Mouse (Mus musculus): ENCODE measurements around the gene Psmb1. TPM values are rescaled to one million over a fixed set of nuclear protein-coding genes. Genes with fewer than 3 reads are reported as not detected.
A peak's percentile ranks its signal among the peaks of the same experiment; 100 is the strongest.

The Psmb1 gene
- polyA plus RNA-seq, 1 experiment from 2014 or later = 297 TPM

- Histone ChIP-seq H3K9me3 (replicated peaks) (no peaks in the 10 kb centered on the region), H3K27ac (replicated peaks) (no peak overlapping the region), H3K36me3 (peaks cover 100% of the 10 kb centered on the region), H3K4me1 (no peaks in the 10 kb centered on the region), H3K4me3 (no peak overlapping the region), H3K27me3 (ENCODE audit: low read depth, poor library complexity, severe bottlenecking) (no peaks in the 10 kb centered on the region)
- 91% methylated on average over 1 of the region's 1 CpGs for WGBS
- DNase-seq (ENCODE audit: low spot score) = no peak
Measured at GRCm38 (mm10) chr17:15518766-15519165, 19.2 kb upstream of the Psmb1 start.

GRCm38 (mm10) chr17:15518186-15518585, 18.6 kb upstream of the Psmb1 start:
- Histone ChIP-seq H3K27me3 (ENCODE audit: low read depth, poor library complexity, severe bottlenecking) (no peaks in the 10 kb centered on the region), H3K27ac (replicated peaks) (no peak overlapping the region), H3K9me3 (replicated peaks) (no peaks in the 10 kb centered on the region), H3K4me3 (no peak overlapping the region), H3K4me1 (no peaks in the 10 kb centered on the region), H3K36me3 (peaks cover 100% of the 10 kb centered on the region)
- no peak for DNase-seq (ENCODE audit: low spot score)
- WGBS = 93% methylated on average over 5 of the region's 5 CpGs

GRCm38 (mm10) chr17:15517776-15518175, 18.2 kb upstream of the Psmb1 start:
- Histone ChIP-seq H3K4me3 (no peak overlapping the region), H3K9me3 (replicated peaks) (no peaks in the 10 kb centered on the region; the same call in 1 of the 2 replicates), H3K36me3 (peaks cover 100% of the 10 kb centered on the region), H3K27ac (replicated peaks) (no peak overlapping the region), H3K4me1 (no peaks in the 10 kb centered on the region), H3K27me3 (ENCODE audit: low read depth, poor library complexity, severe bottlenecking) (no peaks in the 10 kb centered on the region)
- 83% methylated on average over 5 of the region's 5 CpGs for WGBS
- DNase-seq (ENCODE audit: low spot score) = no peak

GRCm38 (mm10) chr17:15510694-15511093, 11.1 kb upstream of the Psmb1 start:
- no peak for DNase-seq (ENCODE audit: low spot score)
- 81% methylated on average over 2 of the region's 2 CpGs for whole genome bisulfite sequencing
- Histone ChIP-seq H3K36me3 (peaks cover 100% of the 10 kb centered on the region), H3K9me3 (replicated peaks) (no peaks in the 10 kb centered on the region; the same call in 1 of the 2 replicates), H3K27me3 (ENCODE audit: low read depth, poor library complexity, severe bottlenecking) (no peaks in the 10 kb centered on the region), H3K4me3 (no peak overlapping the region), H3K27ac (replicated peaks) (no peak overlapping the region), H3K4me1 (no peaks in the 10 kb centered on the region)

GRCm38 (mm10) chr17:15498753-15499113, 818 bp downstream of the Psmb1 start:
- H3K36me3 ChIP-seq = peaks cover 37% of the 10 kb centered on the region
- peak overlapping the region; percentile 89 for H3K4me3 ChIP-seq
- no peak for DNase-seq (ENCODE audit: low spot score)
- peak overlapping the region; percentile 94; the same call in 1 of the 2 replicates for H3K27ac ChIP-seq (replicated peaks)
- peaks cover 39% of the 10 kb centered on the region for H3K4me1 ChIP-seq
- no peaks in the 10 kb centered on the region for H3K27me3 ChIP-seq (ENCODE audit: low read depth, poor library complexity, severe bottlenecking)
- no peaks in the 10 kb centered on the region for H3K9me3 ChIP-seq (replicated peaks)
- WGBS = 41% methylated on average over 7 of the region's 7 CpGs

GRCm38 (mm10) chr17:15497882-15498752, 1.4 kb downstream of the Psmb1 start:
- Histone ChIP-seq H3K9me3 (replicated peaks) (no peaks in the 10 kb centered on the region), H3K27ac (replicated peaks) (peak overlapping the region; percentile 94), H3K4me3 (peak overlapping the region; percentile 89), H3K36me3 (peaks cover 37% of the 10 kb centered on the region), H3K4me1 (peaks cover 39% of the 10 kb centered on the region), H3K27me3 (ENCODE audit: low read depth, poor library complexity, severe bottlenecking) (no peaks in the 10 kb centered on the region)
- under 1% methylated on average over 50 of the region's 50 CpGs for WGBS
- DNase-seq (ENCODE audit: low spot score) = peak; percentile 93

GRCm38 (mm10) chr17:15490542-15490941, 9.0 kb downstream of the Psmb1 start:
- Histone ChIP-seq H3K27me3 (ENCODE audit: low read depth, poor library complexity, severe bottlenecking) (no peaks in the 10 kb centered on the region), H3K4me1 (no peaks in the 10 kb centered on the region), H3K9me3 (replicated peaks) (no peaks in the 10 kb centered on the region), H3K27ac (replicated peaks) (no peak overlapping the region), H3K36me3 (peaks cover 72% of the 10 kb centered on the region), H3K4me3 (no peak overlapping the region)
- no peak for DNase-seq (ENCODE audit: low spot score)
- WGBS = 92% methylated on average over 7 of the region's 7 CpGs

GRCm38 (mm10) chr17:15472671-15473070, 26.9 kb downstream of the Psmb1 start:
- DNase-seq (ENCODE audit: low spot score) = no peak
- Histone ChIP-seq H3K36me3 (peaks cover 85% of the 10 kb centered on the region), H3K4me1 (no peaks in the 10 kb centered on the region), H3K27me3 (ENCODE audit: low read depth, poor library complexity, severe bottlenecking) (no peaks in the 10 kb centered on the region), H3K4me3 (no peak overlapping the region), H3K27ac (replicated peaks) (no peak overlapping the region), H3K9me3 (replicated peaks) (no peaks in the 10 kb centered on the region)
- 93% methylated on average over 4 of the region's 4 CpGs for WGBS

- Histone ChIP-seq H3K9me3 (replicated peaks) (no peaks in the 10 kb centered on the region), H3K27ac (replicated peaks) (no peak overlapping the region), H3K4me1 (no peaks in the 10 kb centered on the region), H3K36me3 (peaks cover 58% of the 10 kb centered on the region), H3K27me3 (ENCODE audit: low read depth, poor library complexity, severe bottlenecking) (no peaks in the 10 kb centered on the region), H3K4me3 (no peak overlapping the region)
- WGBS = 27% methylated on average over 5 of the region's 5 CpGs
- DNase-seq (ENCODE audit: low spot score) = peak; percentile 83
Measured at GRCm38 (mm10) chr17:15467669-15468068, 31.9 kb downstream of the Psmb1 start.

- no peaks in the 10 kb centered on the region for H3K4me1 ChIP-seq
- no peak overlapping the region for H3K4me3 ChIP-seq
- H3K9me3 ChIP-seq (replicated peaks) = no peaks in the 10 kb centered on the region
- H3K27ac ChIP-seq (replicated peaks) = no peak overlapping the region
- H3K27me3 ChIP-seq (ENCODE audit: low read depth, poor library complexity, severe bottlenecking) = no peaks in the 10 kb centered on the region
- DNase-seq (ENCODE audit: low spot score) = no peak
- 94% methylated on average over 6 of the region's 6 CpGs for WGBS
- peaks cover 38% of the 10 kb centered on the region for H3K36me3 ChIP-seq
Measured at GRCm38 (mm10) chr17:15461921-15462495, 37.5 kb downstream of the Psmb1 start.

- Histone ChIP-seq H3K27ac (replicated peaks) (no peak overlapping the region), H3K27me3 (ENCODE audit: low read depth, poor library complexity, severe bottlenecking) (no peaks in the 10 kb centered on the region), H3K36me3 (peaks cover 30% of the 10 kb centered on the region), H3K9me3 (replicated peaks) (no peaks in the 10 kb centered on the region; the same call in 1 of the 2 replicates), H3K4me3 (no peak overlapping the region), H3K4me1 (no peaks in the 10 kb centered on the region)
- no peak for DNase-seq (ENCODE audit: low spot score)
- 93% methylated on average over 4 of the region's 4 CpGs for WGBS
Measured at GRCm38 (mm10) chr17:15459761-15460160, 39.8 kb downstream of the Psmb1 start.

GRCm38 (mm10) chr17:15456595-15456994, 43.0 kb downstream of the Psmb1 start:
- 86% methylated on average over 2 of the region's 2 CpGs for WGBS
- no peak overlapping the region for H3K27ac ChIP-seq (replicated peaks)
- no peaks in the 10 kb centered on the region for H3K27me3 ChIP-seq (ENCODE audit: low read depth, poor library complexity, severe bottlenecking)
- no peak overlapping the region for H3K4me3 ChIP-seq
- H3K9me3 ChIP-seq (replicated peaks) = no peaks in the 10 kb centered on the region; the same call in 1 of the 2 replicates
- peaks cover 14% of the 10 kb centered on the region for H3K36me3 ChIP-seq
- no peaks in the 10 kb centered on the region for H3K4me1 ChIP-seq
- no peak for DNase-seq (ENCODE audit: low spot score)

GRCm38 (mm10) chr17:15455203-15455602, 44.3 kb downstream of the Psmb1 start:
- Histone ChIP-seq H3K36me3 (peaks cover 11% of the 10 kb centered on the region), H3K4me3 (no peak overlapping the region), H3K27me3 (ENCODE audit: low read depth, poor library complexity, severe bottlenecking) (no peaks in the 10 kb centered on the region), H3K27ac (replicated peaks) (no peak overlapping the region), H3K9me3 (replicated peaks) (no peaks in the 10 kb centered on the region; the same call in 1 of the 2 replicates), H3K4me1 (no peaks in the 10 kb centered on the region)
- no peak for DNase-seq (ENCODE audit: low spot score)
- 77% methylated on average over 4 of the region's 4 CpGs for WGBS
